Mouse (Mus musculus): ENCODE measurements around the gene Gm47995.
"Not testable (repeated sequence)": the region's sequence is repeated elsewhere in the genome, so short reads cannot be mapped to it uniquely, and the experiment has no call there.

Gene Gm47995

GRCm38 (mm10) chr1:151198120-151198519 lies at the start of gene Gm47995:
Gene Gm47995 (plus strand): TSS chr1:151198448.
- DNase-seq, result not testable (repeated sequence)

DNA sequence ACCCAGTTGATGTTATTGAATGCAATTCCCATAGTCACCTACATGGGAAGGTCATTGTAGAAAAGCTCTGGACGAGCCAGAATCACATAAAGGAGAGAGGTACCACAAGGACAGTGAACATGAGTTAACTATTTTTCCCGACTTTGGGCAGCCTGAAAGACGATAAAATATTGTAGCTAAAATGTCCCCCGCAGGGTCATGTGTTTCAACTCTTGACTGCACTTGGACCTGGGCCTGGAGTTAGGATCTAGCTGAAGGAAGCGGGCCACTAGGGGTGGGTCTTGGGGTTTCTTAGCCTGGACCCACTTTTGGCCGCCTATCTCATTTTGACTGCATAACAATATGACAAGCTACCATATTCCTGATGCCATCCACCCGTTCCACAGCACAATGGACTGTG lies 48.0 kb upstream of the Gm47995 start:
- DNase-seq, result no peak

DNA sequence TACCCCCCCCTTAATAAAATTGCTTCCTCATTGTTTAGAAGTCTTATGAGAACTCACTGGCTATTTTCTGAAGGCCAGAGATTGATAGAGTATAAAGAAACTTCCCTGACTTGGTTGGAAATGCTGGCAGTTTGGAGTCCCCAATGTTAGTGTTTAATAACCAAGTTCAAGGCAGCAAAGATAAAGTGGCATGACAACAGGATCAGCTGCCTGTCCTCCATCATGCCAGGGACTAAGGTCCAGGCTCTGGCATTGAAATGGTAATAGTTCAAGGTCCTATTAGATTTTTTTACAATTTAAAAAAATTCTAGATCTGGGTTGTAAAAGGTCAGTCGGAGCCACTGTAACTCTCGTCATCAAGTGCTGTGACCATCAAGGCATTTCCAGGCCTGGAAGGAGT lies 47.2 kb upstream of the Gm47995 start:
- DNase-seq, result no peak

GRCm38 (mm10) chr1:151153056-151153652 lies 45.1 kb upstream of the Gm47995 start:
- DNase-seq, result no peak

DNA sequence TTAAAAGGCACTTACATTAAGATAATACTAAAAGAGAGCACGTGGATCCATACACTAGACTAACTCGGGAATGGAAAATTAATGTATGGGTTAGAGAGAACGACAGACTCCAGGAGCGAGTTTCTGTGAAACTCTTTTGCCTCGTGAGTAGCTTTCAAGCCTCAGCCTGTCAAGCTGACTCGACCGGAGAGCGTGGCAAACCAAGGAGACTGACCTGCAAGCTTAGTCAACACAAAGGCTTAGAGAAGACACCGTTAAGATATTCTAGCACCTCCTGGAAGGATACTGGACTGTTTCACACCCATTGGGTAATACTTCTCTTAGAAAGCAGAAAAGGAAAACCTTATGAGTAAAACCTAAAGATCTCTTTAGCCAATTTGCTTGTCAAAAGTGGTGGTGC lies 44.1 kb upstream of the Gm47995 start:
- not testable (repeated sequence) for DNase-seq

DNA sequence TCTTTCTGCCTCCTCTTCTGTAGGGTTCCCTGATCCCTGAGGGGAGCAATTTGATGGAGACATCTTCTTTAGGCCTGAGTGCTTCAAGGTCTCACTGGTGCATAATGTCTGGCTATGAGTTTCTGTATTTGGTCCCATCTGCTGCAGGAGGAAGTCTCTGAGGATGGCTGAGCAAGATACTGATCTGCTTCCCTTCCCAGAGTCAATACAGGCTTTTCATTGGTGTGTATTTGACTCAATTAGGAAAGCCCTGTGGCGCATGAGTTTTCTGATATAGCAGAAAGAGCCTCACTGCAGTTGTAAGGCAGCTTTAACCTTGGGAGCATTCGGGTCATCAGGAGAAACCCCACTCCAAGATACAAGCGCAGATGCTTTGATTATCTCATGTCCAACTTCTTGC lies 42.1 kb upstream of the Gm47995 start:
- no peak for DNase-seq

DNA sequence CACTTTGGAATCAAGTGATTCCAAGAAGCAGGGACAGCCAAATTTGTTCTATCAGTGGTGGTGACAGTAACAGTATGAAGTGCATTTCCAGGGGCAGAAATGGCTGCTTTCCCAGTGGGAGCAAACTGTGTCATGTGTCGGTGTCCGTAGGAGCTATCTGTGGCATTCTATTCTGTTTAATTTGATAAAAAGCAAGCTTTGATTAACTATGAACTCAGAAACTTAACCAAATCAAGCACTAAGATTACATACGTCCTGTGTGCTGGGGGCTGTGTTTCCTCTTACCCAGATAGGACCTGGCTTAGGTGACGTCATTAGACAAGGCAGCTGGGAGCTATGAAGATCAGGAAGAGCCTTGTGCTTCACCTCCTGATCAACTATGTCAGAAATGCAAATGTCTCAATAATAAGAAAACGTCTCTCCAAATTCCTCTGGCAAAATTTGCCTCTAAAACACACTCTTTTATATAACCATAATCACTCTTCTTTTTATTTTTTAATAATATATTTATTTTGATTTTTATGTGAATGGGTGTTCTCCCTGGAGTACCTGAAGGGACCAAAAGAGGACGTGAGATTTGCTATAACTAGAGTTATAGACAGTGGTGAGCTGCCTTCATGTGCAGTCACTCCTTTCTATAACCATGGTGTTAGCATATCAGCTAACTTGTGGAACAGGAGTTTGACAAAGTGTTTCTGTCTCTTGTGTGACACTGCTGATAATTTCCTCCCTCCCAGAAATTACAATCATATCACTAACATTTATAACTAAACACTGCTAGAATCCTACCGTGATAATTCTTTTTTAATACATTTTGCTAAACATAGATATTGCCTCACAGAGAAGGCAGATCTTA lies 41.2 kb upstream of the Gm47995 start:
- DNase-seq, result no peak

GRCm38 (mm10) chr1:151157963-151158856 lies 40.0 kb upstream of the Gm47995 start:
- DNase-seq, result no peak

GRCm38 (mm10) chr1:151158857-151159510 lies 39.3 kb upstream of the Gm47995 start:
- no peak for DNase-seq

DNA sequence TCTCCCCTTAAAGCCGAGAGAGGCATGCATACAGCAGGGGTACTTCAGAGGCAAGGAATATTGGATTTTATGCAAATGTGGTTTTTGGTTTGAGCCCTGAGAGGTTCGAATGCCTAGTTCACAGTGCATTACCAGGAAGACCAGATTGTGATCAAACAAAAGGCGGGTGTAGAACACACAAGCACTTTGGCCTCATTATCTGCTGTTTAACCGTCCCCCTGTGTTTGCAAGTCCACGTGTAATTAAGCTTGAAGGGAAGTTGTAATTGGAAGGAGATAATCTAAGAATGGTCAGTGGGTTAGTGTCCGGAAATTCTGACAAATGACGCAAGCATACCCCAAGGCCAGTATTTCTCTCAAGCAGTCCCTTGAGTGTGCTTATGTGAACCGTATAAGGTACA lies 32.2 kb upstream of the Gm47995 start:
- no peak for DNase-seq

DNA sequence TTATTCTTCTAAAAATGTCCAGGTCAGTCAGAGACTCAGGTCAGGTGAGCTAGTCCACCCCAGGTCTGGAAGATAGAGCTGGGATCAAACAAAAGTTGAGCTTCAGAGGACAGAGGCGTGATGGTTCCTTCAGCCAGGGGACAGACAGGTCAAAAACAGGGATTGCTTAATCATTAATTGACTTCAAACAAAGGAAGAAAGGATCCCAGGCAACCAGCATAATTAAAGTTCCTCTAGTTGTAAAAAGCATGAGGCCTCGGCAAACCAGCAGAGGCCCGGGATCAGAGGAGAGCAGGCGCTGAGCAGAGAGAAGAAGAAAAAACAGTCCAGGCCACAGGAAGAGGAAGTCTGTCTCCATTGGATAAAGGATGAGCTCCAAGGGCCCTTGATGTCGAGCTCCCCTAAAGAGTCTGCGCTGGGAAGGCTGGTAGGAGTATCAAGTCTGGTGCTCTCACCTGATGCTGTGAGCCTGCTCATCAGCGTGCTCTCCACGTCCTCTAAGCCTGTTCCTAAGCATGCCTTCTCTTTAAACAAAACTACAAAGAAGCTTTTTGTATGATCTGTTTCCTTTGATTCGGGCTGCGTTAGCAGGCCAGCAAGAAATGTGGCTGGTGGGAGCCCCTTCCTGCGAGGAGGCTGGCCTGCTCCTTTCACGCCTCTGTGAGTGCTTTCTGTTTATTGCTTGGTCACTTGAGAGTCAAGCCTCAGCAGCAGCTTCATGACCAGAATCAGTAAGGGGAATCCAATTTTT lies 30.8 kb upstream of the Gm47995 start:
- DNase-seq, result no peak

DNA sequence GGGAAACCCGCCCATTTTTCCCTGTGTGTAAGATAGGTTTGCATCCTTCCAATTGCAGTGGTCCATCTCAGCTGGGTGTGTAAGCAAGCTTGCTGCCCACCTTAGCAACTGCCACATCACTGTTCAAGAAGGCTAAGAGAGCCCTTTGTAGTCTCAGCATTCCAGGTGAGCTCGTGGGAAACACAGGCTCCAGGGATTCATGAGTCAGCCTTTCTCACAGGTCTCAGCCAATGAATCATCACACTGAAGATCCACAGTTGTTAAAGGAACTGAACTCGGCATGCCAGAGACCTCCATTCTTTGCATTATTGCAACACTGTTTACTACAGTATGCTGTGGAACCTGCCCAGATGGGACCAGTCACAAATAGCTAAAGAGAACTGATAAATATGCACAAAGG lies 29.6 kb upstream of the Gm47995 start:
- DNase-seq, result no peak

- no peak for DNase-seq
These were observed 26.4 kb upstream of the Gm47995 start for GRCm38 (mm10) chr1:151171572-151172461.

- peak in 1 of 2 experiments; percentile 12 for DNase-seq
These were observed 21.0 kb upstream of the Gm47995 start for GRCm38 (mm10) chr1:151177030-151177936.

- peak in 1 of 2 experiments; percentile 6 for DNase-seq
These were observed 20.3 kb upstream of the Gm47995 start for GRCm38 (mm10) chr1:151177937-151178271.

DNA sequence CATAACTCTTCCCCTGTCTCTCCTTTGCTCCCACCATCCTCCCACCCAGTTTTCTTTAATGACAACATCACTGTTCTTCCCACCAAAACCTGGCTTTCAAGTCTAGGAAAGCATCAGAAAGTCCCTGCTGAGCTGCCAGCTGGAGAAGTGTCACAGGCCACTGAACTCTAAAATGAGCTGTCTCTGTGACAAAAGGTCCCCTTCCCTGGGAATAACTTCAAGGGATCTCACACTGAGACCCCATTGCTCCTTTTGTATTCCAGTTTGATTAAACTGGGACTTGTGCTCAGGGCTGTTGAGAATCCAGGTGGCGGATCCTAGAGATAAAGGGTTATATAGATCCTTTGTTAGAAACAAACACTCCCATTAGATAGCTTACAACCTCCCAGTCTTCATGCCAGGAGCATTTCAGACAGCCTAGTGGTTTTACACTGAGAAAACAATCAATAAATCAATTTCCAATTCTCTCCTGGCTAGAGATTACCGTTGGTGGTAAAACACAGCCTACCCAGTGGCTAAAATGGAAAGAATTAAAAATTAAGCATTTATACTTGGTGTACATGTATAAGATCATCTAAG lies 19.7 kb upstream of the Gm47995 start:
- no peak for DNase-seq

DNA sequence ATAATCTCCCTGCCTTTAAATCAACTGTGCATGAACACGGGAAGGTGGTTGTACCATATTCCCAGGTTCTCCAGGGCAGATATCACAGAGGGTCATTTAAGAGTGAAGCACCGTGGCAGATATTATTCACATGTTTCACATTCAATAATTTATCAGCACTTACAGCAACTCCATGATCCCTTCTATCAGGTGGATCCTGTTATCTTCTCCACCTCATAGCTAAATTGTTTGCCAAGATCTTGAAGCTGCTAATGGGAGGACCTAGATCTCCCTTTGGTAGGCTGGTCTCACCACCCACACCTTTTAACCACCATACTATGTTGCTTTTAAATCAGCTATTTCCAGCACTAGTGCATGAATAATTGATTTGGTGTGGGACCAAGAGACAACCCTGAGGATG lies 18.1 kb upstream of the Gm47995 start:
- DNase-seq, result no peak

GRCm38 (mm10) chr1:151182266-151182665 lies 16.0 kb upstream of the Gm47995 start, which contains the start of gene Gm47985:
Gene Gm47985 (plus strand): TSS chr1:151182537.
- DNase-seq, result not testable (repeated sequence)

DNA sequence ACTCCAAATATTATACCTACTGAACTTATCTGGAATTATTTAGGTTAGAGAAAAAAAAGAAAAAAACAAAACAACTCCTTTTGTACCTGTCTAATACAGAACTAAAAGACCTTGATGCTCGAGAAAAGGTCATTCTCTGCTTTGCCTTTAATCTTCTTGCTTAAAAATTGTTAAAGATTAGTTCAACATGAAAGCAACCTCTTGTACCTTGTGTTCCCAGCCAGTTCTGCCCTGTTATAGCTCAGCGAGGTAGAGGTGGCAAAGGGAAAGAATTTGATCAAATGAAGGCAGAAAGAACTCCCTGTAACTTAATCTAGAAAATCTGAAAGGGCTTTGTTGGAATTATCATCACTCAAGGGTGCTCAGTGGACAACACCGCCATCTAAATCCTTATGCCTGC lies 12.1 kb upstream of the Gm47995 start:
- DNase-seq, result not testable (repeated sequence)
